ENCODE assay signal across 9 mouse cellular contexts in genomic region chr11:19008610-19009384, GRCm38 (mm10). TPM values are rescaled to one million over a fixed set of nuclear protein-coding genes. Genes with fewer than 3 reads are reported as not detected.
A peak's percentile ranks its signal among the peaks of the same experiment; 100 is the strongest.
DNase-seq lines count a peak whose midpoint lies in the region; ATAC-seq and TF ChIP-seq lines count a peak whose summit lies in the region.
"Had no signal": no experiment of that assay in that cellular context is flagged by ENCODE, and none has a peak within 500 bp of the region (broad histone marks: within the 10 kb centered on the region; RNA-seq: fewer than 3 reads in every experiment).

No protein-coding gene starts in this region.

- H3K9ac ChIP-seq in liver, embryonic 11.5 days (ENCODE audit: low read depth, low read length): peak overlapping the region; percentile 9; the same call in 1 of the 2 replicates
- H3K9ac ChIP-seq in liver, postnatal 0 days (replicated peaks): no peak overlapping the region
- H3K9ac ChIP-seq in intestine, embryonic 15.5 days: peak overlapping the region; percentile 48

- H3K27me3 ChIP-seq in liver, embryonic 11.5 days (replicated peaks; ENCODE audit: control insufficient read depth, insufficient read depth, low read length): no peaks in the 10 kb centered on the region
- H3K27me3 ChIP-seq in liver, postnatal 0 days (ENCODE audit: insufficient read depth, low read length): no peaks in the 10 kb centered on the region
- H3K27me3 ChIP-seq in intestine, embryonic 15.5 days (replicated peaks): no peaks in the 10 kb centered on the region
- H3K27me3 ChIP-seq in small intestine, adult 2 months (ENCODE audit: control insufficient read depth, insufficient read depth, low read length): no peaks in the 10 kb centered on the region

- no peak for TF ChIP-seq POLR2A in small intestine, adult 2 months (IDR thresholded peaks at IDR 0.05; ENCODE audit: low read depth, low read length)

- TF ChIP-seq CTCF in liver, postnatal 0 days (IDR thresholded peaks at IDR 0.05; ENCODE audit: low read depth): no peak
- no peak for TF ChIP-seq CTCF in small intestine, adult 2 months (IDR thresholded peaks at IDR 0.05; ENCODE audit: extremely low read depth, insufficient read length, insufficient replicate concordance, low read depth, low read length)

- 0 out of 2 replicates have a peak, but pooled peaks cover 2% of the 10 kb centered on the region for H3K36me3 ChIP-seq in liver, embryonic 11.5 days (ENCODE audit: control insufficient read depth, insufficient read depth, low read length)
- 0 out of 2 replicates have a peak, but pooled peaks cover 4% of the 10 kb centered on the region for H3K36me3 ChIP-seq in liver, postnatal 0 days (replicated peaks; ENCODE audit: insufficient read depth, low read length)
- no peaks in the 10 kb centered on the region for H3K36me3 ChIP-seq in intestine, embryonic 15.5 days
- H3K36me3 ChIP-seq in small intestine, adult 2 months (ENCODE audit: control insufficient read depth, insufficient read depth, low read length): no peaks in the 10 kb centered on the region

- no peak for TF ChIP-seq EP300 in liver, postnatal 0 days (IDR thresholded peaks at IDR 0.05; ENCODE audit: low read depth)

- no peaks in the 10 kb centered on the region for H3K9me3 ChIP-seq in liver, embryonic 11.5 days (ENCODE audit: control insufficient read depth, low read length)
- H3K9me3 ChIP-seq in liver, postnatal 0 days (ENCODE audit: low read length): no peaks in the 10 kb centered on the region
- no peaks in the 10 kb centered on the region for H3K9me3 ChIP-seq in intestine, embryonic 15.5 days

- H3K4me2 ChIP-seq in liver, embryonic 11.5 days: peak overlapping the region; percentile 42
- H3K4me2 ChIP-seq in liver, postnatal 0 days (ENCODE audit: low read depth, low read length): no peak overlapping the region
- H3K4me2 ChIP-seq in intestine, embryonic 15.5 days (replicated peaks): peak overlapping the region; percentile 80

- no peak overlapping the region for H3K27ac ChIP-seq in liver, embryonic 11.5 days (ENCODE audit: low read depth, low read length)
- no peak overlapping the region for H3K27ac ChIP-seq in liver, postnatal 0 days (ENCODE audit: low read depth)
- peak overlapping the region; percentile 70 for H3K27ac ChIP-seq in intestine, embryonic 15.5 days
- H3K27ac ChIP-seq in small intestine, adult 2 months (ENCODE audit: insufficient read depth, low read depth, low read length): 0 out of 2 replicates have a peak overlapping the region, but pooled peaks have one; percentile 22

- WGBS in liver, embryonic 11.5 days: 56% methylated on average over 13 of the region's 13 CpGs
- WGBS in liver, postnatal 0 days (ENCODE audit: insufficient replicate concordance): 56% methylated on average over 13 of the region's 13 CpGs
- 34% methylated on average over 13 of the region's 13 CpGs for WGBS in intestine, embryonic 15.5 days
- 67% methylated on average over 13 of the region's 13 CpGs for WGBS in small intestine, adult 2 months

- no peak for ATAC-seq in cerebellum, adult (ENCODE audit: insufficient number of reproducible peaks, low FRiP score, low TSS enrichment)
- no peak for ATAC-seq in liver, embryonic 11.5 days (replicated peaks; ENCODE audit: low FRiP score)
- ATAC-seq in liver, postnatal 0 days: no peak
- no peak for ATAC-seq in intestine, embryonic 15.5 days

- H3K4me3 ChIP-seq in liver, embryonic 11.5 days (ENCODE audit: low read depth, low read length): 0 out of 2 replicates have a peak overlapping the region, but pooled peaks have one; percentile 15
- H3K4me3 ChIP-seq in liver, postnatal 0 days (ENCODE audit: low read depth, low read length): no peak overlapping the region
- H3K4me3 ChIP-seq in intestine, embryonic 15.5 days (replicated peaks): peak overlapping the region; percentile 28
- no peak overlapping the region for H3K4me3 ChIP-seq in small intestine, adult 2 months (ENCODE audit: low read depth, low read length)

- H3K4me1 ChIP-seq in liver, embryonic 11.5 days (replicated peaks; ENCODE audit: control insufficient read depth, insufficient read depth, low read length): peaks cover 21% of the 10 kb centered on the region
- no peaks in the 10 kb centered on the region for H3K4me1 ChIP-seq in liver, postnatal 0 days (ENCODE audit: insufficient read depth)
- peaks cover 9% of the 10 kb centered on the region; the same call in 1 of the 2 replicates for H3K4me1 ChIP-seq in intestine, embryonic 15.5 days (replicated peaks)
- no peaks in the 10 kb centered on the region for H3K4me1 ChIP-seq in small intestine, adult 2 months (ENCODE audit: control insufficient read depth, insufficient read depth, insufficient read length, low read length)

- peak; percentile 52 for DNase-seq in cerebellum, adult 11-12 months
- DNase-seq in liver, embryonic 11.5 days (ENCODE audit: low spot score): no peak
- no peak for DNase-seq in liver, postnatal 0 days
- DNase-seq in urinary bladder, postnatal 14 days (ENCODE audit: low spot score): no peak
- DNase-seq in thymus, adult 18-20 months: no peak
- DNase-seq: gastrocnemius, adult 2 months had no signal

RNA-seq across cellular contexts. Expression of gene Meis1, which starts 10.0 kb away (rescaled TPM):
- 44.7 and 46.6 TPM in 2 replicates for polyA plus RNA-seq in liver, embryonic 11.5 days (2014; fragmentation: Nextera tagmentation; extraction: Ambion mirVana)
- 6.7 TPM in 2 replicates for polyA plus RNA-seq in liver, postnatal 0 days (2015; fragmentation: Nextera tagmentation; extraction: Ambion mirVana)
- 106 and 112 TPM in 2 replicates for polyA plus RNA-seq in intestine, embryonic 15.5 days (2015; fragmentation: Nextera tagmentation; extraction: Ambion mirVana)
- polyA plus RNA-seq in small intestine, adult 2 months (2012; rRNA removed): 3.4 and 4.0 TPM in 2 replicates

Comparison
In these comparisons a context has a peak if more than half of its experiments do, and no peak if none do; other contexts are left out.
1. H3K4me3 ChIP-seq: peak in liver, embryonic 11.5 days (single experiment) and intestine, embryonic 15.5 days (single experiment); none in liver, postnatal 0 days (single experiment) and small intestine, adult 2 months (single experiment).
2. H3K27ac ChIP-seq: peak in intestine, embryonic 15.5 days (single experiment) and small intestine, adult 2 months (single experiment); none in liver, embryonic 11.5 days (single experiment) and liver, postnatal 0 days (single experiment).